Mouse (Mus musculus) small intestine, adult 2 months (tissue): ENCODE measurements around the gene Zfp451.

ENCODE experiments used
- CTCF ChIP-seq: fragments of 200-500 bp; IDR thresholded peaks from 2 replicates; pipeline ENCODE4 v1.5.1; 2012; ENCODE audit warnings: low read depth, mild to moderate bottlenecking, control low read depth, inconsistent platforms, low read length, moderate library complexity, mixed read lengths; ENCODE audit not compliant: insufficient replicate concordance, insufficient read length; ENCODE audit errors: extremely low read depth
- POLR2A ChIP-seq: fragments of 200-500 bp; IDR thresholded peaks from 2 replicates; pipeline ENCODE4 v1.6.1; 2012; ENCODE audit warnings: low read depth, mild to moderate bottlenecking, control low read depth, inconsistent platforms, low read length, moderate library complexity

- TF ChIP-seq CTCF (no peak), POLR2A (no peak)
Measured at GRCm38 (mm10) chr1:33817931-33818330, 3.5 kb upstream of the Zfp451 start.
